ENCODE assay signal across 24 mouse cellular contexts in the genomic region with DNA sequence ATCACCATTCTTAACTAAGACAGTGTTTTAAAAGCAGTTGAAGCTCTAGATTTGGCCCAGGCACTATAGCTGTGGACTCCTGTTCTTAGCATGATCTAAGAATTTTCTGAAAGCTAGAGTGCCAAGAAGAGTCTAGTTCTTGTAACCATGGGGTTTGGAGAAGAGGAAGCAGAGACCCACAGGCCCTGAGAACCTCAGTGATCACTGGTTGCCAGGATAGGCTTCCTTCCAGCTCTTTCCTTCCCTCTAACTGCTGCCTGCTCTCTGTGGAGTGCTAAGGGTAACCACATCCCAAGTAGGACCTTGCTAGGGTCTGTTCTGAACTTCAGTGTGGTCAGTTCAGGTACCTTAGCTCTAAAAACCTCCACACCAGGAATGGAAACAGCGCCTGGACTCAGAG.
"Had no signal": no experiment of that assay in that cellular context is flagged by ENCODE, and none has a peak within 500 bp of the region (broad histone marks: within the 10 kb centered on the region; RNA-seq: fewer than 3 reads in every experiment).

No protein-coding gene starts in this region.

- ATAC-seq: hindbrain, postnatal 0 days; intestine, embryonic 15.5 days; intestine, postnatal 0 days; liver, embryonic 12.5 days had no signal

- H3K27me3 ChIP-seq: heart, embryonic 12.5 days; hindbrain, embryonic 13.5 days; hindbrain, embryonic 15.5 days; intestine, embryonic 15.5 days; kidney, embryonic 15.5 days; limb, embryonic 13.5 days; limb, embryonic 15.5 days; liver, embryonic 12.5 days had no signal

- H3K27ac ChIP-seq: heart, adult 2 months; heart, embryonic 10.5 days; hindbrain, embryonic 13.5 days; hindbrain, embryonic 15.5 days; hindbrain, postnatal 0 days; intestine, embryonic 15.5 days; kidney, embryonic 15.5 days; kidney, postnatal 0 days; limb, embryonic 13.5 days; limb, embryonic 15.5 days; liver, embryonic 12.5 days; liver, embryonic 14.5 days had no signal

- H3K4me1 ChIP-seq: heart, embryonic 10.5 days; heart, embryonic 12.5 days; hindbrain, embryonic 13.5 days; hindbrain, embryonic 15.5 days; intestine, embryonic 15.5 days; kidney, embryonic 15.5 days; limb, embryonic 13.5 days; limb, embryonic 15.5 days; liver, embryonic 12.5 days had no signal

- H3K9me3 ChIP-seq: heart, embryonic 10.5 days; heart, embryonic 12.5 days; hindbrain, embryonic 13.5 days; hindbrain, embryonic 15.5 days; intestine, embryonic 15.5 days; kidney, embryonic 15.5 days; limb, embryonic 13.5 days; limb, embryonic 15.5 days; liver, embryonic 12.5 days had no signal

- H3K4me3 ChIP-seq: heart, adult 2 months; heart, embryonic 10.5 days; heart, embryonic 12.5 days; hindbrain, embryonic 13.5 days; hindbrain, embryonic 15.5 days; intestine, embryonic 15.5 days; kidney, embryonic 15.5 days; limb, embryonic 13.5 days; limb, embryonic 15.5 days; liver, embryonic 12.5 days had no signal

- H3K9ac ChIP-seq: heart, embryonic 12.5 days; hindbrain, embryonic 13.5 days; hindbrain, embryonic 15.5 days; intestine, embryonic 15.5 days; kidney, embryonic 15.5 days; limb, embryonic 13.5 days; limb, embryonic 15.5 days; liver, embryonic 12.5 days; liver, embryonic 14.5 days had no signal

- H3K4me2 ChIP-seq: heart, embryonic 12.5 days; hindbrain, embryonic 13.5 days; hindbrain, embryonic 15.5 days; intestine, embryonic 15.5 days; kidney, embryonic 15.5 days; limb, embryonic 13.5 days; limb, embryonic 15.5 days; liver, embryonic 12.5 days had no signal

- DNase-seq: gastrocnemius, postnatal 14 days; gastrocnemius, postnatal 36 days; heart, adult 2 months; heart, postnatal 10 days; heart, postnatal 4 days; kidney, adult 2 months; kidney, adult 9 months; kidney, postnatal 14 days; kidney, postnatal 36 days; layer of hippocampus, postnatal 36 days; left cerebral cortex, postnatal 4 days had no signal

- H3K36me3 ChIP-seq: heart, embryonic 10.5 days; heart, embryonic 12.5 days; hindbrain, embryonic 13.5 days; hindbrain, embryonic 15.5 days; intestine, embryonic 15.5 days; kidney, embryonic 15.5 days; limb, embryonic 13.5 days; limb, embryonic 15.5 days; liver, embryonic 12.5 days had no signal
